Mouse (Mus musculus) CD4-positive naive resting alpha-beta T cell, adult 76 days (primary cell): ENCODE data around the gene D11Wsu47e. TPM values are rescaled to one million over a fixed set of nuclear protein-coding genes. Genes with fewer than 3 reads are reported as not detected.

Experiments
- total RNA-seq: library from RNA; stranded (reverse); gene quantifications from one replicate; pipeline ENCODE4 v1.2.4, GENCODE M21; 2023

Gene D11Wsu47e
- total RNA-seq: 8.2 TPM

GRCm38 (mm10) chr11:113683957-113684706 is at the start of gene D11Wsu47e, which contains the start of gene Fam104a:
Gene D11Wsu47e (plus strand): TSS chr11:113684412.
Gene Fam104a (minus strand): TSS chr11:113684155.

GRCm38 (mm10) chr11:113648690-113649352 is 35.4 kb upstream of the D11Wsu47e start, which contains the start of gene Cog1:
Gene Cog1 (plus strand): TSS chr11:113649169.

GRCm38 (mm10) chr11:113649353-113650210 is 34.6 kb upstream of the D11Wsu47e start, which contains the start of gene Slc39a11:
Gene Slc39a11 (minus strand): TSS chr11:113650079.

GRCm38 (mm10) chr11:113709731-113710256 is 25.6 kb downstream of the D11Wsu47e start, which contains the start of gene Cpsf4l:
Gene Cpsf4l (minus strand): TSS chr11:113710017.

Other genes starting within 250 kb of the D11Wsu47e start
- gene Sstr2, start 65.1 kb upstream of the D11Wsu47e start, total RNA-seq: not detected
- gene Cog1, start 35.2 kb upstream of the D11Wsu47e start, total RNA-seq: 38.9 TPM
- gene Slc39a11, start 34.3 kb upstream of the D11Wsu47e start, total RNA-seq: 20.5 TPM
- 23.3 TPM for gene Fam104a, start 257 bp upstream of the D11Wsu47e start, total RNA-seq
- gene Cpsf4l, start 25.6 kb downstream of the D11Wsu47e start, total RNA-seq: 0.50 TPM
- gene Cdc42ep4, start 67.5 kb downstream of the D11Wsu47e start, total RNA-seq: 4.5 TPM